ENCODE assay signal across 11 mouse cellular contexts in genomic region chr5:53598510-53598909, GRCm38 (mm10).
DNase-seq lines count a peak whose midpoint lies in the region; ATAC-seq and TF ChIP-seq lines count a peak whose summit lies in the region.
"Had no signal": no experiment of that assay in that cellular context is flagged by ENCODE, and none has a peak within 500 bp of the region (broad histone marks: within the 10 kb centered on the region; RNA-seq: fewer than 3 reads in every experiment).

No protein-coding gene starts in this region.

- peak; percentile 72 for DNase-seq in hindbrain, postnatal 0 days (ENCODE audit: low spot score)
- DNase-seq in lung, postnatal 25 days (ENCODE audit: low spot score), result peak; percentile 15
- no peak for DNase-seq in lung, postnatal 4 days
- DNase-seq in adipocyte (ENCODE audit: low spot score), result peak; percentile 52
- no peak for DNase-seq in stomach, postnatal 0 days (ENCODE audit: low spot score)
- DNase-seq in adrenal gland, postnatal 25 days, result no peak
- DNase-seq: spleen, adult 18-20 months; thymus, postnatal 25 days had no signal

- H3K36me3 ChIP-seq in hindbrain, postnatal 0 days (ENCODE audit: insufficient read depth, low read length), result no peaks in the 10 kb centered on the region
- H3K36me3 ChIP-seq in hindbrain, embryonic 12.5 days, result no peaks in the 10 kb centered on the region
- H3K36me3 ChIP-seq in stomach, postnatal 0 days (ENCODE audit: control insufficient read depth, insufficient read depth, low read length), result no peaks in the 10 kb centered on the region
- H3K36me3 ChIP-seq: limb, embryonic 13.5 days had no signal

- H3K27ac ChIP-seq in hindbrain, postnatal 0 days, result no peak overlapping the region
- no peak overlapping the region for H3K27ac ChIP-seq in hindbrain, embryonic 12.5 days
- H3K27ac ChIP-seq in stomach, postnatal 0 days (replicated peaks), result no peak overlapping the region
- H3K27ac ChIP-seq: limb, embryonic 13.5 days had no signal

- no peaks in the 10 kb centered on the region for H3K27me3 ChIP-seq in hindbrain, postnatal 0 days (ENCODE audit: insufficient read depth, low read length)
- no peaks in the 10 kb centered on the region for H3K27me3 ChIP-seq in hindbrain, embryonic 12.5 days
- H3K27me3 ChIP-seq in stomach, postnatal 0 days (ENCODE audit: control insufficient read depth, insufficient read depth, low read length), result no peaks in the 10 kb centered on the region
- H3K27me3 ChIP-seq: limb, embryonic 13.5 days had no signal

- peak; percentile 65 for TF ChIP-seq CTCF in hindbrain, postnatal 0 days (IDR thresholded peaks at IDR 0.05; ENCODE audit: low read depth)
- TF ChIP-seq CTCF in stomach, postnatal 0 days (IDR thresholded peaks at IDR 0.05; ENCODE audit: low read depth), result peak; percentile 71

- H3K4me3 ChIP-seq in hindbrain, postnatal 0 days (ENCODE audit: low read length), result no peak overlapping the region
- H3K4me3 ChIP-seq in hindbrain, embryonic 12.5 days, result no peak overlapping the region
- no peak overlapping the region for H3K4me3 ChIP-seq in stomach, postnatal 0 days (ENCODE audit: low read depth, low read length)
- H3K4me3 ChIP-seq: limb, embryonic 13.5 days had no signal

- ATAC-seq in hindbrain, postnatal 0 days, result no peak
- no peak for ATAC-seq in hindbrain, embryonic 12.5 days (ENCODE audit: low FRiP score)
- ATAC-seq in stomach, postnatal 0 days (ENCODE audit: low FRiP score, low TSS enrichment), result no peak

- H3K9ac ChIP-seq in hindbrain, postnatal 0 days (replicated peaks; ENCODE audit: low read length), result no peak overlapping the region
- no peak overlapping the region for H3K9ac ChIP-seq in hindbrain, embryonic 12.5 days
- no peak overlapping the region for H3K9ac ChIP-seq in stomach, postnatal 0 days (ENCODE audit: low read length)
- H3K9ac ChIP-seq: limb, embryonic 13.5 days had no signal

- H3K4me1 ChIP-seq in hindbrain, postnatal 0 days (ENCODE audit: insufficient read depth, low read length), result peaks cover 7% of the 10 kb centered on the region; the same call in 1 of the 2 replicates
- H3K4me1 ChIP-seq in hindbrain, embryonic 12.5 days, result peaks cover 14% of the 10 kb centered on the region
- H3K4me1 ChIP-seq in stomach, postnatal 0 days (replicated peaks; ENCODE audit: control insufficient read depth, insufficient read depth), result no peaks in the 10 kb centered on the region

- no peak overlapping the region for H3K4me2 ChIP-seq in hindbrain, postnatal 0 days (ENCODE audit: low read depth, low read length)
- no peak overlapping the region for H3K4me2 ChIP-seq in hindbrain, embryonic 12.5 days (replicated peaks)
- H3K4me2 ChIP-seq in stomach, postnatal 0 days (replicated peaks; ENCODE audit: low read depth), result no peak overlapping the region
- H3K4me2 ChIP-seq: limb, embryonic 13.5 days; midbrain, embryonic 11.5 days had no signal

- no peak for TF ChIP-seq EP300 in stomach, postnatal 0 days (optimal IDR thresholded peaks at IDR 0.05)

- no peaks in the 10 kb centered on the region for H3K9me3 ChIP-seq in hindbrain, postnatal 0 days (ENCODE audit: low read length)
- H3K9me3 ChIP-seq in hindbrain, embryonic 12.5 days (replicated peaks), result no peaks in the 10 kb centered on the region
- no peaks in the 10 kb centered on the region for H3K9me3 ChIP-seq in stomach, postnatal 0 days (ENCODE audit: control insufficient read depth, low read length)
- H3K9me3 ChIP-seq: limb, embryonic 13.5 days had no signal

Comparison
In these comparisons a context has a peak if more than half of its experiments do, and no peak if none do; other contexts are left out.
1. DNase-seq: peak in hindbrain, postnatal 0 days (single experiment), lung, postnatal 25 days (single experiment) and adipocyte (single experiment); none in lung, postnatal 4 days (0 of 2), stomach, postnatal 0 days (single experiment) and adrenal gland, postnatal 25 days (single experiment).